Mouse (Mus musculus): ENCODE measurements at regions not wholly inside any gene's neighbourhood (a gene's known extent, or its start where the extent isn't known, plus 50 kb on each side); places are given as distances from the start of the nearest gene placed in this dataset.

- no peak for TF ChIP-seq CTCF (IDR thresholded peaks at IDR 0.05)
- TF ChIP-seq EP300 (IDR thresholded peaks at IDR 0.05) = no peak
These were observed 182.4 kb upstream of the Car8 start for GRCm38 (mm10) chr4:8421285-8421684.
